Mouse (Mus musculus) Patski (cell line): Measurements from ENCODE around the gene Ptgir. TPM values are rescaled to one million over a fixed set of nuclear protein-coding genes. Genes with fewer than 3 reads are reported as not detected.

Source experiments
- ATAC-seq: fragments of 100-300 bp; one replicate; pipeline ENCODE4 v1.8.0; 2021
- CTCF ChIA-PET: fragments of 350-600 bp; sonication (Branson Sonifier 250); formaldehyde crosslinking; loops from one replicate; lab custom pipeline; 2022; ENCODE audit warnings: inconsistent platforms; lab: Charles Lee
- POLR2A ChIA-PET: fragments of 350-600 bp; sonication (Branson Sonifier 250); formaldehyde crosslinking; loops from one replicate; lab custom pipeline; 2022; ENCODE audit warnings: antibody characterized with exemption, inconsistent platforms; lab: Charles Lee
- DNase-seq: peaks from one replicate; pipeline ENCODE4 v3.0.0-alpha.2; 2011; ENCODE audit warnings: low read depth, low spot score
- H3K27me3 ChIP-seq: fragments of 371-371 bp; one replicate; pipeline ENCODE4 v1.5.1; 2021
- CTCF ChIP-seq: fragments of 100-300 bp; IDR thresholded peaks from one replicate; pipeline ENCODE4 v1.5.1; 2021
- in situ Hi-C: fragments of 300-500 bp; cut with MboI; formaldehyde crosslinking; loops from 3 replicates; pipeline ENCODE4 v1.11.1; 2018; ENCODE audit warnings: low pct_unique_long_range_greater_than_20kb, mixed read lengths
- polyA plus RNA-seq: library from polyadenylated mRNA; unstranded; gene quantifications from one replicate; pipeline ENCODE4 v1.2.3, GENCODE M21; 2021

The Ptgir gene
- not detected for polyA plus RNA-seq

- ATAC-seq (no peak), DNase-seq (no peak)
- in situ Hi-C loops = no loop called here
- H3K27me3 ChIP-seq = no peaks in the 10 kb centered on the region
- POLR2A ChIA-PET = interaction anchor here (0.7 kb wide), 1 partner anchor 16 kb away, joined by 3 read pairs; no protein-coding TSS in a partner anchor
- no peak for TF ChIP-seq CTCF
- CTCF ChIA-PET = no interaction called here
These were observed at the start of gene Ptgir for GRCm38 (mm10) chr7:16906281-16906680. TSS of gene Ptgir (plus strand) at chr7:16906490.

DNA sequence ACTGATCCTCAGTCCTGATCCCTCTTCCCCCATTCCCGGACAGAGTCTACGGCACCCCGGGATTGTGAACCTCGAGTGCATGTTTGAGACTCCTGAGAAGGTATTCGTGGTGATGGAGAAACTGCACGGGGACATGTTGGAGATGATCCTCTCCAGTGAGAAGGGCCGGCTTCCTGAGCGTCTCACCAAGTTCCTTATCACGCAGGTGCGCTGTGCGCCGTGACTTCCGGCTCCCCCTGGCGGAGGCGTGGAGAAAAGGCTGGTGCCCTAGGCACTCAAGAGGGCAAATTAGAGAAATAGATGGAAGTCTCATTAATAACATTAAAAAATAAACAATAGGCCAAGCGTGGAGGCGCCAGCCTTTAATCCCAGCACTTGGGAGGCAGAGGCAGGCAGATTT lies 48.0 kb upstream of the Ptgir start:
- ChIA-PET CTCF (no interaction called here), POLR2A (no interaction called here)
- DNase-seq = no peak
- peak; percentile 77 for TF ChIP-seq CTCF
- H3K27me3 ChIP-seq = no peaks in the 10 kb centered on the region
- in situ Hi-C loops = no loop called here
- no peak for ATAC-seq

DNA sequence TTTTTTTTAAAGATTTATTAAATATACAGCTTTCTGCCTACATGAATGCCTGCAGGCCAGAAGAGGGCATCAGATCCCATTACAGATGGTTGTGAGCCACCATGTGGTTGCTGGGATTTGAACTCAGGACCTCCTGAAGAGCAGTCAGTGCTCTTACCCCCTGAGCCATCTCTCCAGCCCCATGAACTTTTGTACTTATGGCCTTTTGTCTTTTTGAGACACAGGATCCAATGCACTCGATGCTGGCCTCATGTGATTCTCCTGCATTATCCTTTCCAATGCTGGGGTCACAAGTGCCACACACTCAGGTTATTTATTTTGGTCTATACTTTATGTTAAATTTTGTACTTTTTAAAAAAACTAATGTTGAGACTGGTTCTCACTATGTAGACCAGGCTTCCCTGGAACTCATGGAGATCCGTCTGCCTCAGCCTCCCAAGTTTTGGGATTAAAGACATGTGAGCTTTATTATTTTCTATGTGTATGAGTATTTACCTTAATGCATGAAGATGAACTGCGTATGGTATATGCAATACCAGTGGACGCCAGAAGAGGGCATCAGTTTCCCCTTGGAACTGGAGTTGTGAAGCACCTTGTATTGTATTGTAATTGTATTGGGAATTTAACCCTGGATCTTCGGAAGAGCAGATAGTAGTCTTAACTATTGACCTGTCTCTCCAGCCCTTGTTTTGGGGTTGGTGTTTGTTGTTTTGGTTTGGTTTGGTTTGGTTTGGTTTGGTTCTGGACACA lies 46.2 kb upstream of the Ptgir start:
- ChIA-PET CTCF (interaction anchor here (0.6 to 2.0 kb wide), 8 partner anchors 8 to 38 kb away, joined by 3 to 6 read pairs (median 4); partner anchors contain the start of gene Prkd2), POLR2A (no interaction called here)
- H3K27me3 ChIP-seq = no peaks in the 10 kb centered on the region
- DNase-seq = no peak
- peak; percentile 64 for TF ChIP-seq CTCF
- in situ Hi-C loops = no loop called here
- ATAC-seq = no peak

- CTCF ChIA-PET = interaction anchor here (0.9 kb wide), 1 partner anchor 46 kb away, joined by 3 read pairs; no protein-coding TSS in a partner anchor
These were observed 38.8 kb upstream of the Ptgir start for GRCm38 (mm10) chr7:16867488-16867887.

DNA sequence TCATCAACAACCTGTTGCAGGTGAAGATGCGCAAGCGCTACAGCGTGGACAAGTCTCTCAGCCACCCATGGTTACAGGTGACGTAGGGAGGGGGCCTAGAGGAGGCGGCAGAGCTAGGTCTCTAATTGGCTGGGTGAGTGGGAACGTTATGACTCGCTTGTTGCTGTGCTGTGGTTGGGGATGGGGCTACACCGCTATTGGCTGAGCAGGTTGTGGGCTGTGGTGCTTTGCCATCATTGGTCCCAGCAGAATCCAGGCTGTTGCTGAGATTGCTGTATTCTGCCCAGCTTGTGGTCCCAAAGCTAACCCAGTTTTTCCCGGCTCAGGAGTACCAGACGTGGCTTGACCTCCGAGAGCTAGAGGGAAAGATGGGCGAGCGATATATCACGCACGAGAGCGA lies 36.8 kb upstream of the Ptgir start:
- no peak for DNase-seq
- TF ChIP-seq CTCF = no peak
- POLR2A ChIA-PET = no interaction called here

More at GRCm38 (mm10) chr7:16867488-16867887, 38.8 kb upstream of the Ptgir start:
- in situ Hi-C loops = no loop called here
- H3K27me3 ChIP-seq = no peaks in the 10 kb centered on the region
- ATAC-seq (no peak), DNase-seq (no peak)
- TF ChIP-seq CTCF = no peak
- POLR2A ChIA-PET = no interaction called here

DNA sequence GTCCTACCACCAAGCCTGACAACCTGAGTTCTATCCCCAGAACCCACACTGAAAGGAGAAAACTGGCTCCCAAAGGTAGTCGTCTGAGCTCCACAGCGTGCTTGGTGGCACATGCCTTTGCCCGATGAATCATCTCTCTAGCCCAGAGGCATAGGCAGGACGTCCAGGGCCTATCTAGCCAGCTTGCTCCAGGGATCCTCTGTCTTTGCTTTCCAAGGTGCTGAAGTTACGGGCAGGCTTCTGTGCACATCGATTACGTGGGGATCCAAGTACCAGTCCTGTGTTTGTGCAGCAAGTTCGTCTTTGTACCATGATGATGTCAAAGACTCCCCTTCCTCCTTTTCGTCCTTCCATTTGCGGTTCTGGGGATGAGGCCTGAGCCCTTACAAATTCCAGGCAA lies 34.7 kb upstream of the Ptgir start:
- POLR2A ChIA-PET = no interaction called here
- DNase-seq (no peak), ATAC-seq (no peak)
- CTCF ChIA-PET = interaction anchor here (1.7 kb wide), 1 partner anchor 9 kb away, joined by 5 read pairs; no protein-coding TSS in a partner anchor
- in situ Hi-C loops = no loop called here
- no peak for TF ChIP-seq CTCF
- no peaks in the 10 kb centered on the region for H3K27me3 ChIP-seq

More for the DNA sequence above, 36.8 kb upstream of the Ptgir start:
- in situ Hi-C loops = no loop called here
- CTCF ChIA-PET = interaction anchor here (0.9 to 1.1 kb wide), 2 partner anchors 22 to 44 kb away, joined by 4 read pairs; partner anchors contain the start of gene Gng8
- H3K27me3 ChIP-seq = no peaks in the 10 kb centered on the region
- no peak for ATAC-seq

GRCm38 (mm10) chr7:16872478-16872877 lies 33.8 kb upstream of the Ptgir start:
- in situ Hi-C loops = no loop called here
- DNase-seq = no peak
- no peak for ATAC-seq
- no peaks in the 10 kb centered on the region for H3K27me3 ChIP-seq
- CTCF ChIA-PET = interaction anchor here (1.7 kb wide), 1 partner anchor 10 kb away, joined by 5 read pairs; no protein-coding TSS in a partner anchor
- no peak for TF ChIP-seq CTCF
- POLR2A ChIA-PET = no interaction called here

DNA sequence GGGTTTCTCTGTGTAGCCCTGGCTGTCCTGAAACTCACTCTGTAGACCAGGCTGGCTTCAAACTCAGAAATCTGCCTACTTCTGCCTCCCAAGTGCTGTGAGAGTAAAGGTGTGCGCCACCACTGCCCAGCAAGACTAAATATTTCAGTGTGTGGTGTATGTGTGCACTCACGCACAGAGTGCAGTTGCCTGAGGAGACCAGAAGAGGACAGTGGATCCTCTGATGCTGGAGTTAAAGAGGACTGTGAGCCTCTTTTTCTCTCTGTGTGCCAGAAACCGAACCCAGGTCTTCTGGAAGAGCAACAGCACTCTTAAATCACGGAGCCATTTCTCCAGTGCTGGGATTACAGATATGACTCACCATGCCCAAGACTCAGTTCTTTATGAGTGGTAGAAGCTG lies 32.9 kb upstream of the Ptgir start:
- no peak for TF ChIP-seq CTCF
- ATAC-seq = no peak
- POLR2A ChIA-PET = no interaction called here
- in situ Hi-C loops = no loop called here
- DNase-seq = no peak
- H3K27me3 ChIP-seq = no peaks in the 10 kb centered on the region
- CTCF ChIA-PET = interaction anchor here (0.6 to 2.2 kb wide), 12 partner anchors 11 to 143 kb away, joined by 3 to 17 read pairs (median 6); partner anchors contain the start of genes Calm3 and Gng8

GRCm38 (mm10) chr7:16874190-16874589 lies 32.1 kb upstream of the Ptgir start:
- POLR2A ChIA-PET = no interaction called here
- CTCF ChIA-PET = interaction anchor here (0.6 to 2.2 kb wide), 15 partner anchors 10 to 142 kb away, joined by 3 to 17 read pairs (median 5); partner anchors contain the start of genes Calm3 and Gng8
- ATAC-seq (peak; percentile 32), DNase-seq (peak; percentile 37)
- peak; percentile 97 for TF ChIP-seq CTCF
- H3K27me3 ChIP-seq = no peaks in the 10 kb centered on the region
- in situ Hi-C loops = no loop called here

GRCm38 (mm10) chr7:16874756-16875309 lies 31.5 kb upstream of the Ptgir start:
- H3K27me3 ChIP-seq = no peaks in the 10 kb centered on the region
- DNase-seq (peak; percentile 98), ATAC-seq (peak; percentile 92)
- ChIA-PET CTCF (interaction anchor here (0.7 to 2.2 kb wide), 14 partner anchors 10 to 141 kb away, joined by 3 to 17 read pairs (median 6); partner anchors contain the start of gene Gng8), POLR2A (no interaction called here)
- in situ Hi-C loops = no loop called here
- no peak for TF ChIP-seq CTCF

- TF ChIP-seq CTCF = no peak
- no peak for DNase-seq
- no peak for ATAC-seq
- POLR2A ChIA-PET = no interaction called here
- no peaks in the 10 kb centered on the region for H3K27me3 ChIP-seq
- CTCF ChIA-PET = interaction anchor here (0.7 to 2.2 kb wide), 7 partner anchors 9 to 42 kb away, joined by 3 to 17 read pairs (median 11); partner anchors contain the start of gene Gng8
- in situ Hi-C loops = no loop called here
These were observed 31.2 kb upstream of the Ptgir start, which contains the start of gene Dact3 for GRCm38 (mm10) chr7:16875310-16875325. TSS of gene Dact3 (plus strand) at chr7:16875317.
